Mouse (Mus musculus) frontal cortex, adult (tissue): Measurements from ENCODE around the gene Coro1c.

Experiments used
- ATAC-seq: cut with Nextera tagmentation; 2 replicates; pipeline ENCODE4 v1.9.2; 2017; ENCODE audit warnings: mild to moderate bottlenecking, moderate library complexity, mixed read lengths; ENCODE audit not compliant: low TSS enrichment

Gene Coro1c

DNA sequence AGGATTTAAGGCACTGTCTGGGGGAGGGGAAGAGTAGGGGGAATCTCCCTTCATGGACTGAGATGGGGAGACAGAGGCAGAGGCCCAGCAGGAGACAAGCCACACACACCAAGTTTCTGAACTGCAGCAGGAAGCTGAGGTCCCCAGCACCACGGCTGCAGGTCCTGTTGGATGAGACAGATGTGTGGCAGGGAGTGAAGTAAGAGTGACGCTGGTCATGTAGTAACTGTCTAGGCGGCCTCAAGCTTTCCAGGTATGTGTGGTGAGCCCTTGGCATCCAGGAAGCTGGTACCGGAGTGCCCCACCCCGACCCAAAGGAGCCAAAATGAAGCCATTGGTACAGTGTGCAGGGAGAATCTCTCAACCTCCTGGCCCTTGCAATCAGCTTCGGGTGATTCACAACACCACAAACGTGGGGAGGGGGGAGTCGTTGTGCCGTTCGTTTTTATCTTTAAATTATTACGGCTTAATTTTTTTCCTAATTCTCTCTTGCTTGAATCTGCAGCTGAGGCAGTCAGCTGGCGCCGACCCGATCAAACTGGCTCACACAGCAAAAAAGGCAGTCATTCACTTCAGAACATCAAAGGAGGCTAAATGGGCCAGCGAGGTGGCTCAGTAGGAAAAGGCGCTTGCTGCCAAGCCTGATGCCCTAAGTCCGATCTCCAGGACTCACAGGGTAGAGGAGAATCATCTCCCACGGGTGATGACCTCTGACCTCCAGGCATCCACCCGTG is 111.2 kb downstream of the Coro1c start:
- no peak for ATAC-seq

GRCm38 (mm10) chr5:113796401-113797148 is 112.0 kb downstream of the Coro1c start:
- no peak for ATAC-seq
